Mouse (Mus musculus): ENCODE results near the gene Wdr13. TPM values are rescaled to one million over a fixed set of nuclear protein-coding genes. Genes with fewer than 3 reads are reported as not detected.
A peak's percentile ranks its signal among the peaks of the same experiment; 100 is the strongest.
"Not testable (repeated sequence)": the region's sequence is repeated elsewhere in the genome, so short reads cannot be mapped to it uniquely, and the experiment has no call there.

Wdr13 gene
- total and polyA plus RNA-seq, 2 experiments from 2014 or later: 59.9 to 324 TPM

DNA sequence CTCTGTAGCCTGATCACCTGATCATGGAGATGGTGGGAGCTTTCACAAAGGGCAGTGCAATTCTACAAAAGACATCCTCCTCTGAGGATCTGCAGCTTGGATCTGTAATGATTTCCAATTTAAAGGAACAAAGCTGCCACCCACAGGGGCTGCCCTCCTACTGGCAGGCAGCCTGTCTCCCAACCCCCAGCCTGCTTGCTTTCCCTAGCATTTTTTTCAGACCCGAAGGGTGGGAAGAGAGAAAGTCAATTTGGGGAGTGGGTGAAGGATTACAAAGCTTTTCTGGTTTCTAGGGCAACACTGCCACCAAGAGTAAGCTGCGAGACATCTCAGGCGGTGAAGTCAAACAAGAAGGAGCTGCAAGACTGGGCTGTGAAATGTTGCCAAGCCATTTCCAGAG lies 31.7 kb downstream of the Wdr13 start:
- Histone ChIP-seq H3K9me3 (ENCODE audit: low read length) (no peaks in the 10 kb centered on the region), H3K27me3 (ENCODE audit: insufficient read depth, low read length) (no peaks in the 10 kb centered on the region), H3K4me3 (ENCODE audit: low read depth, low read length) (no peak overlapping the region), H3K9ac (replicated peaks; ENCODE audit: low read length, poor library complexity, severe bottlenecking) (no peak overlapping the region), H3K36me3 (ENCODE audit: insufficient read depth, low read length) (no peaks in the 10 kb centered on the region), H3K27ac (ENCODE audit: low read depth, low read length) (peak overlapping the region; percentile 69), H3K4me1 (ENCODE audit: insufficient read depth, low read length) (no peaks in the 10 kb centered on the region), H3K4me2 (ENCODE audit: low read depth, low read length, poor library complexity, severe bottlenecking) (no peak overlapping the region)
- DNase-seq (ENCODE audit: low spot score) (peak; percentile 94), ATAC-seq (ENCODE audit: low FRiP score) (peak; percentile 55)
- WGBS: 16% methylated on average over 3 of the region's 3 CpGs
- TF ChIP-seq CTCF (IDR thresholded peaks at IDR 0.05): peak; percentile 75

DNA sequence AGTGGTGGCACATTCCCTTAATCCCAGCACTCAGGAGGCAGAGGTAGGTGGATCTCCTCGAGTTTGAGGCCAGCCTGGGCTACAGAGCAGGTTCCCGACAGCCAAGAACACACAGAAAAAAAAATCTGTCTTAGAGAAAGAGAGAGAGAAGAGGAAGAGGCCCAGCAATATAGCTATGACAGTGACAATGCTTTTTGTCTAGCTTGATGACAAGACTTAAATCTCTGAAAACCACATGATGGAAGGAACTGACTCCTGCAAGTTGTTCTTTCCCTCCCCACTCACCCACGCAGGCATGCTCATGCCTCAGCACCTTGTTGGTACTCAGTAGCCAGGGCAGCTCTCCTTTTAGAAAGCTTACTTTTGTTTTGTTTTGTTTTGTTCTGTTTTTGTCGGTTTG lies 33.3 kb downstream of the Wdr13 start:
- Histone ChIP-seq H3K4me1 (ENCODE audit: insufficient read depth, low read length) (no peaks in the 10 kb centered on the region), H3K4me2 (ENCODE audit: low read depth, low read length, poor library complexity, severe bottlenecking) (no peak overlapping the region), H3K4me3 (ENCODE audit: low read depth, low read length) (no peak overlapping the region), H3K36me3 (ENCODE audit: insufficient read depth, low read length) (no peaks in the 10 kb centered on the region), H3K9me3 (ENCODE audit: low read length) (no peaks in the 10 kb centered on the region), H3K27ac (ENCODE audit: low read depth, low read length) (no peak overlapping the region), H3K27me3 (ENCODE audit: insufficient read depth, low read length) (no peaks in the 10 kb centered on the region), H3K9ac (replicated peaks; ENCODE audit: low read length, poor library complexity, severe bottlenecking) (no peak overlapping the region)
- DNase-seq (ENCODE audit: low spot score): no peak
- TF ChIP-seq CTCF (IDR thresholded peaks at IDR 0.05): no peak
- 64% methylated on average over 4 of the region's 4 CpGs for WGBS
- ATAC-seq (ENCODE audit: low FRiP score): no peak

DNA sequence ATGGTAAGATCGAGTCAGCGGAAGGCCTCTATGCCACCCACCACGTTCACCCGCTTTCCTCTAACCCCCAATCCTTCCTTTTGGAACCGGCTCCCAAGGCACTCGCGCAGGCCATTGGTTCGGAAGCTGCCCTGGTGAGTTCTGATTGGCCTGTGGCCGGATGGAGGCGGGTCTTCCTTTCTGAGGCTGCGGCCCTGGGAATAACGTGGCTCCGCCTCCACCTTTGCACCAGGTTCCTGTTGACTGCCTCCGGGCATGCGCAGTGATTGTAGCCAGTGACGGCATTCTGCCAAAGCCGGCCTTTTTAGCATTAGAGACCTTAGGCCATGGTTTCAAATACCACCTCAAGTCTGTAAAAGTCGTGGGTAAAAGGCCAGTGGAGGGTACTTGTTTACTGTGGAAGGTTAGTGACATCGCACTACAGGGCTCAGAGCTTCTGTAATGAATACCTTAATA lies 35.9 kb downstream of the Wdr13 start:
- peak; percentile 97 for DNase-seq (ENCODE audit: low spot score)
- H3K9ac ChIP-seq (replicated peaks; ENCODE audit: low read length, poor library complexity, severe bottlenecking): no peak overlapping the region
- H3K4me3 ChIP-seq (ENCODE audit: low read depth, low read length): peak overlapping the region; percentile 25

DNA sequence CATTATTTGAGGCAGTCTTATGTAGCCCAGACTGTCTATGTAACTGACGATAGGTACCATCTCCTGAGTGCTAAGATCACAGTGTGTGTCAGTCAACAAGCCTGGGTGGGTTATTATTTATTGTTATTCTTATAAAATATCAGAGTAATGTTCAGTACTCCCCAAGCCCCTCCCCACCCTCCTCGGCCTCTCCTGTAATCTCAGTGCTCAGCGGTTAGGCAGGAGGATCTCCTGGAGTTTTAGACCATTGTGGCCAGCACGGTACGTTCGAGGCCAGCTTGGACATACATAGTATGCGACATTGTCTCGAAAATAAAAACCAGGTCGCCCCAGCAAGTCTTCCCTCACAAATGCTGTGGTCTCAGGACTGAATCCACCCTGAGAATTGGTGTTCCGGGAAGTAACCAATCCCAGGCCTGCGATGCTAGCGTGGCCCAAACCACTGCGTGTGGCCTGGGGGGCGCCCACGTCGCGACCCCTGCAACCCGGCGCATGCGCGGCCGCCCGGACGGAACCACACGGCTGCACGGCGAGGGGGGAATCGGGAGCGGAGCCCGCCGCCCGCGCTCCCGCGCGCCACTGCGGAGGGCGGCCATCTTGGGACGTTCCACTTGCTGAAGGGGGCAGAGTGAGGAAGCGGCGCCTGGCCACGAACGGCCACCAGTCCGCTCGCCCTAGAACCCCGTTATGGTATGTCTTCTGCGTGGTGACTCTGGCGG lies 36.5 kb downstream of the Wdr13 start:
- H3K27me3 ChIP-seq (ENCODE audit: insufficient read depth, low read length); H3K36me3 ChIP-seq (ENCODE audit: insufficient read depth, low read length); H3K4me1 ChIP-seq (ENCODE audit: insufficient read depth, low read length); H3K9me3 ChIP-seq (ENCODE audit: low read length); DNase-seq (ENCODE audit: low spot score); H3K27ac ChIP-seq (ENCODE audit: low read depth, low read length): not testable (repeated sequence)
- Histone ChIP-seq H3K4me3 (ENCODE audit: low read depth, low read length) (peak overlapping the region; percentile 25; the same call in 1 of the 2 replicates), H3K9ac (replicated peaks; ENCODE audit: low read length, poor library complexity, severe bottlenecking) (peak overlapping the region; percentile 42; the same call in 1 of the 2 replicates), H3K4me2 (ENCODE audit: low read depth, low read length, poor library complexity, severe bottlenecking) (peak overlapping the region; percentile 34)
- WGBS: 36% methylated on average over 9 of the region's 48 CpGs
- peak; percentile 92 for ATAC-seq (ENCODE audit: low FRiP score)

More for the DNA sequence above, 35.9 kb downstream of the Wdr13 start:
- Histone ChIP-seq H3K27me3 (ENCODE audit: insufficient read depth, low read length) (no peaks in the 10 kb centered on the region), H3K9me3 (ENCODE audit: low read length) (no peaks in the 10 kb centered on the region), H3K4me1 (ENCODE audit: insufficient read depth, low read length) (no peaks in the 10 kb centered on the region), H3K4me2 (ENCODE audit: low read depth, low read length, poor library complexity, severe bottlenecking) (peak overlapping the region; percentile 24; the same call in 1 of the 2 replicates), H3K36me3 (ENCODE audit: insufficient read depth, low read length) (no peaks in the 10 kb centered on the region), H3K27ac (ENCODE audit: low read depth, low read length) (peak overlapping the region; percentile 59; the same call in 1 of the 2 replicates)
- no peak for TF ChIP-seq CTCF (IDR thresholded peaks at IDR 0.05)
- ATAC-seq (ENCODE audit: low FRiP score): peak; percentile 96
- WGBS: 15% methylated on average over 17 of the region's 19 CpGs

DNA sequence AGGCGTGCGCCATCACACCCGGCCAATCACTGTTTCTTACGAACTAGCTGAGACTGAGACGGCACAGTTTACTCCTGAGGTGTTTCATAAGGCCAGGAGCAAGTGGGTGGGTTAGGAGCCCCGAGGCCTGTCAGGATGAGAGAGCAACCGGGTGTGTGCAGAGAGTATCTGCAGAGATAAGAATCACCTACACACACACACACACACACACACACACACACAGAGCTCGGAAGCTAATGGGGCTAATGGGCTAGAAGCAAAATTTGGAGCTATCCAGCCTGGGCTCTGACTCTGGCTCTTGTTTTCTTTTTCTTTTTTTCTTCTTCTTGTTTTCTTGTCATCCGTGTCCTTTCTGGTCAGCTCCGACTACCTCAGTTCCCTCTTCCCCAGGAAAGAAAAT lies 37.1 kb downstream of the Wdr13 start:
- Histone ChIP-seq H3K9ac (replicated peaks; ENCODE audit: low read length, poor library complexity, severe bottlenecking) (peak overlapping the region; percentile 42; the same call in 1 of the 2 replicates), H3K27ac (ENCODE audit: low read depth, low read length) (no peak overlapping the region), H3K4me3 (ENCODE audit: low read depth, low read length) (peak overlapping the region; percentile 22; the same call in 1 of the 2 replicates), H3K4me2 (ENCODE audit: low read depth, low read length, poor library complexity, severe bottlenecking) (peak overlapping the region; percentile 34), H3K4me1 (ENCODE audit: insufficient read depth, low read length) (no peaks in the 10 kb centered on the region), H3K9me3 (ENCODE audit: low read length) (no peaks in the 10 kb centered on the region), H3K36me3 (ENCODE audit: insufficient read depth, low read length) (no peaks in the 10 kb centered on the region), H3K27me3 (ENCODE audit: insufficient read depth, low read length) (no peaks in the 10 kb centered on the region)
- 81% methylated on average over 10 of the region's 10 CpGs for WGBS
- no peak for ATAC-seq (ENCODE audit: low FRiP score)
- DNase-seq (ENCODE audit: low spot score): no peak
- no peak for TF ChIP-seq CTCF (IDR thresholded peaks at IDR 0.05)

DNA sequence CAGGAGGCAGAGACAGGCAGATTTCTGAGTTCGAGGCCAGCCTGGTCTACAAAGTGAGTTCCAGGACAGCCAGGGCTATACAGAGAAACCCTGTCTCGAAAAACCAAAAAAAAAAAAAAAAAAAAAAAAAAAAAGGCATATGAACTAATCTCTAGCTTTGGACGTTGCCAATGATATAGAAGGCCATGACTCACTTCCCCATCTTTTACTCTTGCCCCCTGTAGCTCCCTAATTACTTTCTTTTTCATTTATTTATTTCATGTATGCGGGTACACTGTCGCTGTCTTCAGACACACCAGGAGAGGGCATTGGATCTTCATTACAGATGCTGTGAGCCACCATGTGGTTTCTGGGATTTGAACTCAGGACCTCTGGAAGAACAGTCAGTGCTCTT lies 41.7 kb downstream of the Wdr13 start:
- H3K9ac ChIP-seq (replicated peaks; ENCODE audit: low read length, poor library complexity, severe bottlenecking); DNase-seq (ENCODE audit: low spot score); H3K36me3 ChIP-seq (ENCODE audit: insufficient read depth, low read length); H3K27me3 ChIP-seq (ENCODE audit: insufficient read depth, low read length); H3K9me3 ChIP-seq (ENCODE audit: low read length); H3K4me1 ChIP-seq (ENCODE audit: insufficient read depth, low read length); H3K4me3 ChIP-seq (ENCODE audit: low read depth, low read length); H3K27ac ChIP-seq (ENCODE audit: low read depth, low read length); ATAC-seq (ENCODE audit: low FRiP score); H3K4me2 ChIP-seq (ENCODE audit: low read depth, low read length, poor library complexity, severe bottlenecking): not testable (repeated sequence)
- 72% methylated on average over 4 of the region's 5 CpGs for WGBS
